Mouse (Mus musculus): Measurements from ENCODE around the gene Lrrc1.
A peak's percentile ranks its signal among the peaks of the same experiment; 100 is the strongest.

The Lrrc1 gene

GRCm38 (mm10) chr9:77544354-77545067 is at the start of gene Lrrc1:
TSS of gene Lrrc1 (minus strand) at chr9:77544870.
- peaks cover 34% of the 10 kb centered on the region for H3K27me3 ChIP-seq (ENCODE audit: insufficient read depth, low read length)
- H3K36me3 ChIP-seq (ENCODE audit: insufficient read depth, low read length) = no peaks in the 10 kb centered on the region
- peaks cover 28% of the 10 kb centered on the region for H3K4me1 ChIP-seq (replicated peaks; ENCODE audit: low read depth, low read length)
- no peak for TF ChIP-seq CTCF (conservative IDR thresholded peaks at IDR 0.05; ENCODE audit: low read length)
- no peak for TF ChIP-seq POU5F1 (IDR thresholded peaks at IDR 0.05; ENCODE audit: borderline replicate concordance, low read length)
- no peak for TF ChIP-seq NANOG (IDR thresholded peaks at IDR 0.05; ENCODE audit: borderline replicate concordance, low read length)
- peak within 1 kb of the TSS; percentile 89 for H3K4me3 ChIP-seq (replicated peaks; ENCODE audit: low read length)
- H3K9me3 ChIP-seq (ENCODE audit: low read length) = no peaks in the 10 kb centered on the region

- no peaks in the 10 kb centered on the region for H3K36me3 ChIP-seq (ENCODE audit: insufficient read depth, low read length)
- no peaks in the 10 kb centered on the region for H3K9me3 ChIP-seq (ENCODE audit: low read length)
- peaks cover 13% of the 10 kb centered on the region for H3K4me1 ChIP-seq (replicated peaks; ENCODE audit: low read depth, low read length)
- no peaks in the 10 kb centered on the region for H3K27me3 ChIP-seq (ENCODE audit: insufficient read depth, low read length)
- no peak for TF ChIP-seq NANOG (IDR thresholded peaks at IDR 0.05; ENCODE audit: borderline replicate concordance, low read length)
- TF ChIP-seq CTCF (conservative IDR thresholded peaks at IDR 0.05; ENCODE audit: low read length) = no peak
- no peak for TF ChIP-seq POU5F1 (IDR thresholded peaks at IDR 0.05; ENCODE audit: borderline replicate concordance, low read length)
- H3K4me3 ChIP-seq (replicated peaks; ENCODE audit: low read length) = no peak overlapping the region
Observed at GRCm38 (mm10) chr9:77592423-77592822, 47.8 kb upstream of the Lrrc1 start.

GRCm38 (mm10) chr9:77589496-77589895 is 44.8 kb upstream of the Lrrc1 start:
- TF ChIP-seq NANOG (IDR thresholded peaks at IDR 0.05; ENCODE audit: borderline replicate concordance, low read length) (no peak), CTCF (conservative IDR thresholded peaks at IDR 0.05; ENCODE audit: low read length) (no peak), POU5F1 (IDR thresholded peaks at IDR 0.05; ENCODE audit: borderline replicate concordance, low read length) (no peak)
- Histone ChIP-seq H3K27me3 (ENCODE audit: insufficient read depth, low read length) (no peaks in the 10 kb centered on the region), H3K4me1 (replicated peaks; ENCODE audit: low read depth, low read length) (no peaks in the 10 kb centered on the region), H3K4me3 (replicated peaks; ENCODE audit: low read length) (no peak overlapping the region), H3K36me3 (ENCODE audit: insufficient read depth, low read length) (no peaks in the 10 kb centered on the region), H3K9me3 (ENCODE audit: low read length) (no peaks in the 10 kb centered on the region)

- Histone ChIP-seq H3K4me1 (replicated peaks; ENCODE audit: low read depth, low read length) (no peaks in the 10 kb centered on the region), H3K36me3 (ENCODE audit: insufficient read depth, low read length) (no peaks in the 10 kb centered on the region), H3K27me3 (ENCODE audit: insufficient read depth, low read length) (no peaks in the 10 kb centered on the region), H3K4me3 (replicated peaks; ENCODE audit: low read length) (no peak overlapping the region), H3K9me3 (ENCODE audit: low read length) (no peaks in the 10 kb centered on the region)
- TF ChIP-seq POU5F1 (IDR thresholded peaks at IDR 0.05; ENCODE audit: borderline replicate concordance, low read length) = no peak
- TF ChIP-seq NANOG (IDR thresholded peaks at IDR 0.05; ENCODE audit: borderline replicate concordance, low read length) = no peak
- TF ChIP-seq CTCF (conservative IDR thresholded peaks at IDR 0.05; ENCODE audit: low read length) = no peak
Observed at GRCm38 (mm10) chr9:77587616-77588015, 42.9 kb upstream of the Lrrc1 start.

- H3K9me3 ChIP-seq (ENCODE audit: low read length) = no peaks in the 10 kb centered on the region
- TF ChIP-seq CTCF (conservative IDR thresholded peaks at IDR 0.05; ENCODE audit: low read length) (no peak), NANOG (IDR thresholded peaks at IDR 0.05; ENCODE audit: borderline replicate concordance, low read length) (no peak), POU5F1 (IDR thresholded peaks at IDR 0.05; ENCODE audit: borderline replicate concordance, low read length) (no peak)
- H3K27me3 ChIP-seq (ENCODE audit: insufficient read depth, low read length) = no peaks in the 10 kb centered on the region
- H3K36me3 ChIP-seq (ENCODE audit: insufficient read depth, low read length) = no peaks in the 10 kb centered on the region
- no peak overlapping the region for H3K4me3 ChIP-seq (replicated peaks; ENCODE audit: low read length)
- H3K4me1 ChIP-seq (replicated peaks; ENCODE audit: low read depth, low read length) = no peaks in the 10 kb centered on the region
Observed at GRCm38 (mm10) chr9:77586806-77587591, 42.3 kb upstream of the Lrrc1 start.

GRCm38 (mm10) chr9:77584746-77585145 is 40.1 kb upstream of the Lrrc1 start:
- Histone ChIP-seq H3K4me3 (replicated peaks; ENCODE audit: low read length) (no peak overlapping the region), H3K27me3 (ENCODE audit: insufficient read depth, low read length) (peaks cover 4% of the 10 kb centered on the region), H3K9me3 (ENCODE audit: low read length) (no peaks in the 10 kb centered on the region), H3K4me1 (replicated peaks; ENCODE audit: low read depth, low read length) (no peaks in the 10 kb centered on the region), H3K36me3 (ENCODE audit: insufficient read depth, low read length) (no peaks in the 10 kb centered on the region)
- TF ChIP-seq CTCF (conservative IDR thresholded peaks at IDR 0.05; ENCODE audit: low read length) (no peak), POU5F1 (IDR thresholded peaks at IDR 0.05; ENCODE audit: borderline replicate concordance, low read length) (no peak), NANOG (IDR thresholded peaks at IDR 0.05; ENCODE audit: borderline replicate concordance, low read length) (no peak)

- Histone ChIP-seq H3K36me3 (ENCODE audit: insufficient read depth, low read length) (no peaks in the 10 kb centered on the region), H3K4me1 (replicated peaks; ENCODE audit: low read depth, low read length) (no peaks in the 10 kb centered on the region), H3K27me3 (ENCODE audit: insufficient read depth, low read length) (peaks cover 4% of the 10 kb centered on the region), H3K4me3 (replicated peaks; ENCODE audit: low read length) (no peak overlapping the region), H3K9me3 (ENCODE audit: low read length) (no peaks in the 10 kb centered on the region)
- TF ChIP-seq NANOG (IDR thresholded peaks at IDR 0.05; ENCODE audit: borderline replicate concordance, low read length) (no peak), CTCF (conservative IDR thresholded peaks at IDR 0.05; ENCODE audit: low read length) (no peak), POU5F1 (IDR thresholded peaks at IDR 0.05; ENCODE audit: borderline replicate concordance, low read length) (no peak)
Observed at GRCm38 (mm10) chr9:77583302-77583701, 38.6 kb upstream of the Lrrc1 start.

GRCm38 (mm10) chr9:77579827-77580226 is 35.2 kb upstream of the Lrrc1 start:
- no peaks in the 10 kb centered on the region for H3K36me3 ChIP-seq (ENCODE audit: insufficient read depth, low read length)
- H3K4me1 ChIP-seq (replicated peaks; ENCODE audit: low read depth, low read length) = no peaks in the 10 kb centered on the region
- H3K27me3 ChIP-seq (ENCODE audit: insufficient read depth, low read length) = peaks cover 4% of the 10 kb centered on the region
- H3K9me3 ChIP-seq (ENCODE audit: low read length) = no peaks in the 10 kb centered on the region
- no peak overlapping the region for H3K4me3 ChIP-seq (replicated peaks; ENCODE audit: low read length)
- 0 out of 2 replicates have a peak, but pooled peaks have one; percentile 3 for TF ChIP-seq CTCF (conservative IDR thresholded peaks at IDR 0.05; ENCODE audit: low read length)
- no peak for TF ChIP-seq NANOG (IDR thresholded peaks at IDR 0.05; ENCODE audit: borderline replicate concordance, low read length)
